Mouse (Mus musculus) neural tube, embryonic 15.5 days (tissue): ENCODE data around the gene Alg9. TPM values are rescaled to one million over a fixed set of nuclear protein-coding genes. Genes with fewer than 3 reads are reported as not detected.
A peak's percentile ranks its signal among the peaks of the same experiment; 100 is the strongest.

Experiments
- ATAC-seq: fragments of 200-750 bp; cut with Nextera tagmentation; 2 replicates; pipeline ENCODE4 v1.8.0; 2017; ENCODE audit warnings: mild to moderate bottlenecking, moderate TSS enrichment, moderate library complexity; ENCODE audit not compliant: low FRiP score
- H3K27ac ChIP-seq: fragments of 300-500 bp; sonication (generic); replicated peaks from 2 replicates; pipeline ENCODE4 v1.5.1; 2015; ENCODE audit warnings: mild to moderate bottlenecking, inconsistent platforms
- H3K27me3 ChIP-seq: fragments of 300-500 bp; sonication (generic); replicated peaks from 2 replicates; pipeline ENCODE4 v1.6.1; 2015; ENCODE audit warnings: inconsistent platforms
- H3K36me3 ChIP-seq: fragments of 300-500 bp; sonication (generic); 2 replicates; pipeline ENCODE4 v1.6.1; 2015; ENCODE audit warnings: inconsistent platforms
- H3K4me1 ChIP-seq: fragments of 300-500 bp; sonication (generic); 2 replicates; pipeline ENCODE4 v1.6.1; 2015; ENCODE audit warnings: inconsistent platforms
- H3K4me2 ChIP-seq: fragments of 300-500 bp; sonication (generic); 2 replicates; pipeline ENCODE4 v1.6.1; 2015; ENCODE audit warnings: inconsistent platforms, mild to moderate bottlenecking, moderate library complexity
- H3K4me3 ChIP-seq: fragments of 300-500 bp; sonication (generic); replicated peaks from 2 replicates; pipeline ENCODE4 v1.5.1; 2015; ENCODE audit warnings: mild to moderate bottlenecking, inconsistent platforms
- H3K9ac ChIP-seq: fragments of 300-500 bp; sonication (generic); replicated peaks from 2 replicates; pipeline ENCODE4 v1.6.1; 2015; ENCODE audit warnings: mild to moderate bottlenecking, inconsistent platforms
- H3K9me3 ChIP-seq: fragments of 300-500 bp; sonication (generic); replicated peaks from 2 replicates; pipeline ENCODE4 v1.6.1; 2016; ENCODE audit warnings: inconsistent platforms
- WGBS: fragments of 180-500 bp; shearing (Covaris S2); methylation state at CpG from one replicate; pipeline ENCODE4 v1.1.7; 2015; ENCODE audit warnings: mixed read lengths; 5-methylcytosine and 5-hydroxymethylcytosine counted together
- polyA plus RNA-seq: library from polyadenylated mRNA; unstranded; fragments of >200 nt; fragmentation: Nextera tagmentation; extraction: Ambion mirVana; gene quantifications from 2 replicates; pipeline ENCODE4 v1.2.1, GENCODE M21; 2015

Alg9 gene
- polyA plus RNA-seq, 1 experiment from 2014 or later = 62.9 TPM

DNA sequence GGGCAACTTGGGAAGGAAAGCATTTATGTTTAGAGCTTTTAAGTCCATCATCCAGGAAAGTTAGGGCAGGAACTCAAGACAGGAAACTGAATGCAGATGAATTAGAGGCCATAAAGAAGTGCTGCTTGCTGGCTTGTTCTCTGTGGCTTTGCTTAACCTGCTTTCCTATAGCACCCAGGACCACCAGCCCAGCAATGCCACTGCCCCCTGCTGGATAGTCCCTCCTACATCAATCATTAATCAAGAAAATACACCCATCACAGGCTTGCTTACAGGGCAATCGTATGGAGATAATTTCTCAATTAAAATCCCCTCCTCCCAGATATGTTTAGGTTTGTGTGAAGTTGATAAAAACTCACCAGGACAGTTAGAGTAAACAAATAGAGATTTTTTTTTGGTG is 11.5 kb upstream of the Alg9 start:
- H3K9me3 ChIP-seq = no peaks in the 10 kb centered on the region
- 64% methylated on average over 1 of the region's 1 CpGs for WGBS
- H3K27ac ChIP-seq = no peak overlapping the region
- no peak overlapping the region for H3K4me2 ChIP-seq
- no peak overlapping the region for H3K9ac ChIP-seq
- ATAC-seq = no peak
- peaks cover 6% of the 10 kb centered on the region for H3K4me1 ChIP-seq
- H3K4me3 ChIP-seq = no peak overlapping the region
- H3K36me3 ChIP-seq = peaks cover 3% of the 10 kb centered on the region; the same call in 1 of the 2 replicates
- no peaks in the 10 kb centered on the region for H3K27me3 ChIP-seq

DNA sequence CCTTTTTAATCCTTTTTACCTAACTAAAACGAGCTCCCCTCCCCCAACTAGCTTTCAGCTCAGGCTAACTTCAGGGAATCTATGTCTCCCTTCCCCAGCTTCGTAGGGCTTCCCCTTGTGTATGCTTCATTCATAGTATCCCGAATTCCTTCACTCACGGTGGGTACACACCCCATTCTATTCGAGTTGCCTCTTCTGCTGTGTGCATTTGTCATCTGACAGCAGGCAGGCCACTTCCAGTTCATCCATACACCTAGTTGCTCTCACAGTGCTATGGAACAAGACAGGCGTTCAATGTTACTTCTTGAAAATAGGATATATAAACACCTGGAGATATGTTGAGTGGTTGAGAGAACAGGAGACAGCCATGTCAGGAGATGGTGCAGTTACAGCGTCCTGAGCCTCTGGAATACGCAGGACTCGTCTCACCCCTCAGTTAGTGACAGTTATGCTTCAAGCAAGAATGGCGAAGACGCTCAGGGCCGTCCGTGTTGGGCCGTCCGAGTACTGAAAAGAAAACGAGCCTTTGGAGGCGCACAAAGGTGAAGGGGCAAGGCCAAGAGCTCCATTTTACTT is 7.2 kb upstream of the Alg9 start:
- Histone ChIP-seq H3K9ac (peak overlapping the region; percentile 64), H3K4me3 (peak overlapping the region; percentile 65), H3K36me3 (peaks cover 15% of the 10 kb centered on the region), H3K27ac (peak overlapping the region; percentile 95), H3K27me3 (no peaks in the 10 kb centered on the region), H3K9me3 (no peaks in the 10 kb centered on the region), H3K4me2 (peak overlapping the region; percentile 87), H3K4me1 (peaks cover 17% of the 10 kb centered on the region)
- ATAC-seq = peak; percentile 70
- WGBS = 7% methylated on average over 17 of the region's 17 CpGs

DNA sequence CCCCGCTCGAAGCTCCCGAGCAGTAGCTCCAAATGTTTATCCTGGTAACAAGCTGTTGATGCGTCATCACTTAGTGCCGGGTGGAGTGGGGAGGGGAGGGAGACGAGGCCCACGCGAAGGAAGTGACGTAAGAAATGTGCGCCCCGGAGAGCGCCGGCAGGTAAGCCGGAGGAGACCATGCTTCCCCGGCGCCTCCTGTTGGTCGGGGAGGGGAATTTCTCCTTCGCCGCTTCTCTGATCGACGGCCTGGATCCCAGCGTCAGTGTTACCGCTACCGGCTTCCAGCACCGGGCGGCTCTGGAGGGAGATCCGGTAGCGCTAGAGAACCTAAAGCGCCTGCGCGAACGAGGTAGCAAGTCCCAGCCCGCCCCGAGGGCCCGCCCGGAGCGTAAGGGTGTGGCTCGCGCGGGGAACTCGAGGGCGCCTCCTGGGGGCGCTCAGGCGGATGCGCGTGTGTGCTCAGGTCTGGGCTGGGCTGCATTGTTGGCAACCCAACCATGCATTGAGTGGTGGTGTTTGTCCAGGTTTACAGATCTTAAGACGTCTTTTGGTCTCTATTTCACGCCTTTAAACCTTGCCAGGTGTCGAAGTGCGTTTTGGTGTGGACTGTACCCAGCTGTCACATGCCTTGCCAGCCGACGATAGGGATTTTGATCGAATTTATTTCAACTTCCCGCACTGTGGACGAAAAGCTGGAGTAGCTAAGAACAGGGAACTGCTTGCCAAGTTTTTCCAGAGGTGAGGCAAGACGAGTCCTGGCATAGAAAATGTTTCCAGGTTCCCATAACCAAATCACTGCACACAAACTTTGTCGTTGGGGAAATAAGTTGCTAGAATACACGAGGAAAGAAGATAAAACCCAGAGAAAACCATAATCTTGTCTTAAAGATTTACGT is 6.5 kb upstream of the Alg9 start, which contains the start of gene Fdxacb1:
Gene Fdxacb1, plus strand, starts transcription at position 130 of the 896 bp plus-strand sequence.
- H3K4me2 ChIP-seq = peak within 1 kb of the TSS; percentile 87
- 5% methylated on average over 59 of the region's 59 CpGs for WGBS
- no peaks in the 10 kb centered on the region for H3K9me3 ChIP-seq
- H3K4me1 ChIP-seq = peaks cover 17% of the 10 kb centered on the region
- ATAC-seq = peak; percentile 94
- H3K27ac ChIP-seq = peak within 1 kb of the TSS; percentile 95
- H3K36me3 ChIP-seq = peaks cover 12% of the 10 kb centered on the region
- H3K9ac ChIP-seq = peak within 1 kb of the TSS; percentile 64
- no peaks in the 10 kb centered on the region for H3K27me3 ChIP-seq
- H3K4me3 ChIP-seq = peak within 1 kb of the TSS; percentile 65

DNA sequence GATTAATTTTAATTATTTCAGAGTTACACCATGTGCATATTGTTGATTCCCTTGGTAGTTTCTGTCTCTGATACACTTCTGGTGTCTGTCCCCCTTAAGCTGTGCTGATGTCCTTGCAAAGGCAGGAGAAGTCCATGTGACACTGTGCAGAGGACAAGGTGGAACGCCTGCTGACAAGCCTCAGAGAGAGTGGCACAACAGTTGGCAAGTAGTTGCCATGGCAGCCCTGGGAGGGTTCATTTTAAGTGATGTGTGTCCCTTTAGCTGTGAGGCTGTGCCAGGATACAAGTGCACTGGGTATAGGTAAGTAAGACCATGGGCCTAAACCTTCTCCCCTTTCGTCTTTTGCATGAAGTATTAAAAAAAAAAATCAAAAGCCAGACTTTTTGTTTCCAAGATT is 4.8 kb upstream of the Alg9 start:
- Histone ChIP-seq H3K9ac (no peak overlapping the region), H3K27me3 (no peaks in the 10 kb centered on the region), H3K36me3 (peaks cover 12% of the 10 kb centered on the region), H3K9me3 (no peaks in the 10 kb centered on the region), H3K27ac (no peak overlapping the region), H3K4me3 (no peak overlapping the region), H3K4me1 (peaks cover 27% of the 10 kb centered on the region), H3K4me2 (no peak overlapping the region)
- WGBS = 85% methylated on average over 2 of the region's 2 CpGs
- ATAC-seq = no peak

DNA sequence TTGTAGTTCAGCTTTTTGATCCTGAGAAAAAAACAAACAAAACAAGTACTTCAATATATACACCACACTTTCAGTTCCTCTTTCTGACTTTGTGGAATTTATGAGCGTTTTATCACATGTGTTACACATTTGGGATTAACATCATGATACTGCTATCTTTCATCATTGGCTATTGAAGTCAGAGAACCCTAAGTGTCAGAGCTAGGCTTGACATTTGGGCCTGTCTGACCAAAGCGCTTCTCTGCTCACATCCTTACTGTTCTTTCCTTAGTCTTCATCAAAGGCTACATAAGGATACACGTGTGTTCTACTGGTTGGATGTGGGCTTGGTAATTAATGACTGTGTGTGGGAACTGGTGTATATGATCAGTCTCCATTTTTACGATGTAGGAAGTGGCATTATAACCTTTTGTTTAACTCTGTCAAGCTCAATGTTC is 775 bp upstream of the Alg9 start:
- no peak for ATAC-seq
- peak overlapping the region; percentile 73 for H3K4me2 ChIP-seq
- H3K9me3 ChIP-seq = no peaks in the 10 kb centered on the region
- peaks cover 28% of the 10 kb centered on the region for H3K4me1 ChIP-seq
- peak overlapping the region; percentile 89 for H3K4me3 ChIP-seq
- H3K27ac ChIP-seq = 0 out of 2 replicates have a peak overlapping the region, but pooled peaks have one; percentile 95
- no peaks in the 10 kb centered on the region for H3K27me3 ChIP-seq
- WGBS = 70% methylated on average over 4 of the region's 4 CpGs
- peak overlapping the region; percentile 92; the same call in 1 of the 2 replicates for H3K9ac ChIP-seq
- H3K36me3 ChIP-seq = peaks cover 12% of the 10 kb centered on the region

DNA sequence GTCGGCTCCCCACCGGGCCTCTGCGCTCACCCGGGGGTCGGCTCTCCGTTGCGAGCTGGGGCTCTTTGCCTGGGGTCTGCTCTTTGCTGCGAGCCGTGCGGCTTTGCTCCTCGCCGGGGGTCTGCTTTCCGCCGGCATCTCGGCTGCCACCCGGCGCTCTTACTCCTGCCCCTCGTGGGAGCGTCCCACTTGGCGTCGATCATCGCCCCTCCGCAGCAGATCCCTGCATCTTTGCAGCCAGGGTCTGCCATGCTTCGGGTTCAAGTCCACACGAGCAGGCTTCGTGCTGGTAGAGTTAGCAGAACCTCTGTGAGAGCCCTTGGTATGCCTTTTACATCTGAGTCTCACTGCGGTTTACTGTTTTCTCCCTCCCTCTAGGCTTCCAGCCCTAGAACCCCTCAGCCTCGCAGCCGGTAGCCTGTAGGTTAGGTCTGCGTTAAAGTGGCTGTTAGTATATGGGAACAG is 875 bp downstream of the Alg9 start:
- peak overlapping the region; percentile 95 for H3K27ac ChIP-seq
- ATAC-seq = peak; percentile 68
- under 1% methylated on average over 29 of the region's 30 CpGs for WGBS
- H3K36me3 ChIP-seq = peaks cover 22% of the 10 kb centered on the region
- peaks cover 23% of the 10 kb centered on the region for H3K4me1 ChIP-seq
- H3K4me2 ChIP-seq = peak overlapping the region; percentile 73
- H3K4me3 ChIP-seq = peak overlapping the region; percentile 89
- H3K27me3 ChIP-seq = no peaks in the 10 kb centered on the region
- H3K9me3 ChIP-seq = no peaks in the 10 kb centered on the region
- peak overlapping the region; percentile 92 for H3K9ac ChIP-seq

DNA sequence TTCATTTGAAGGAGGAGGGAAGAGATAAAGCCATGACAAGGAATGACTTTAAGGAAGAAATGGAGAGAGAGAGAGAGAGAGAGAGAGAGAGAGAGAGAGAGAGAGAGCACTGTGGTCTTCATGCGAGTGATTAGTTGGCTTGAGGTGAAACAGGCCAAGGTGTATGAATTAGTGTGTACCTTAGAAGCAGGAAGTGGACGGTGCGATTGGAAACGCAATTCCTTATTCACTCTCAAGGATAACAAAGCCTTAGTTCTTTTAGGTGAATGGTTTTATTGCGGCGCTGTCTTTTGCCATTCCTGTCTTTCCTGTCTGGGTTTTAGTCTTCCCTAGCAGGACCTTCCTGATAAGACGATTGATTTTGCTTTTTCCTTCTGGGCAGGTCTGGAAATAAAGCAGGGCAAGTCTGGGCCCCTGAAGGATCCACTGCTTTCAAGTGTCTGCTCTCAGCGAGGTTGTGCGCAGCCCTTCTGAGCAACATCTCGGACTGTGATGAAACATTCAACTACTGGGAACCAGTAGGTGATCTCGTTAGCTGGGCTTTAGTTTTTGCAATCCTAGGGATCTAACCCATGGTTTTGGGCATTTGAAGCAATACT is 1.4 kb downstream of the Alg9 start:
- Histone ChIP-seq H3K27me3 (no peaks in the 10 kb centered on the region), H3K9me3 (no peaks in the 10 kb centered on the region), H3K27ac (peak overlapping the region; percentile 95; the same call in 1 of the 2 replicates), H3K4me3 (peak overlapping the region; percentile 89), H3K4me2 (peak overlapping the region; percentile 73), H3K4me1 (peaks cover 23% of the 10 kb centered on the region), H3K9ac (peak overlapping the region; percentile 92), H3K36me3 (peaks cover 25% of the 10 kb centered on the region)
- 53% methylated on average over 11 of the region's 11 CpGs for WGBS
- ATAC-seq = no peak

DNA sequence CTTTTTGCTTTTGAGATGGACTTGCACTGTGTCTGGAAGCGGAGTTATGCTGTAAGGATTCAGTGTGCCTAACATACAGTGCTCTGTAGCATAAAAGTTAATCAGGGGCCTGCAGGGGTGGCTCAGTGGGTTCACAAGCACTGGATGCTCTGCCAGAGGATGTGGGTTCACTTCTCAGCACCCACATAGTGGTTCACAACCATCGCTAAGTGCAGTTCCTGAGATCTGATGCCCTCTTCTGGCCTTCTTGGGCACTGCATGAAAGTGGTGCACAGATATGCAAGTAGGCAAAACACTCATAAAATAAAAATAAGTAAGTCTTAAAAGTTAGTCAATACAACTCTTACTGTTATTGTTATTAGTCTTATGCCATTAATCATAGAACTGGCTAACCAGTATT is 7.3 kb downstream of the Alg9 start:
- Histone ChIP-seq H3K9ac (no peak overlapping the region), H3K27me3 (no peaks in the 10 kb centered on the region), H3K36me3 (peaks cover 67% of the 10 kb centered on the region), H3K9me3 (no peaks in the 10 kb centered on the region), H3K4me1 (no peaks in the 10 kb centered on the region), H3K4me3 (no peak overlapping the region), H3K4me2 (no peak overlapping the region), H3K27ac (no peak overlapping the region)
- 82% methylated on average over 2 of the region's 2 CpGs for WGBS
- no peak for ATAC-seq

DNA sequence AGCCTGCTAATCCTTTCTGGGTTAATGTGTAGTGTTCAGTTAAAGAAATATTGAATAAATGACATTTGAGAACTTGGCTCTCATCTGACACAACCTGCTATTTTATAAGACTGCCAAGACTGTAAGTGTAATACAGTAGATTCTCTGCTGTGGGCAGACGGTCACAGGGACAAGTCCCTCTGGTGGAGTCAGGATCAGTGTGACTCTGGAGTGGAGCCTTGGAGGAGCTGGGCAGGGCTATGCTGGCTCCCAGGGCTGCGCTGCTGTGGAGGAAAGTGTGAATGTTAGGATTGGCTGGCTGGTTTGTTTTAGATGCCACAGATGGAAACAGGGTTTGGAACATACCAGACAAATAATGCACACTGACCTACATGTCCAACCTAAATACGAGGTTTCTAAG is 20.4 kb downstream of the Alg9 start:
- Histone ChIP-seq H3K27me3 (no peaks in the 10 kb centered on the region), H3K36me3 (peaks cover 46% of the 10 kb centered on the region), H3K9ac (no peak overlapping the region), H3K9me3 (no peaks in the 10 kb centered on the region), H3K27ac (no peak overlapping the region), H3K4me1 (no peaks in the 10 kb centered on the region), H3K4me3 (no peak overlapping the region), H3K4me2 (no peak overlapping the region)
- 90% methylated on average over 3 of the region's 3 CpGs for WGBS
- ATAC-seq = no peak

DNA sequence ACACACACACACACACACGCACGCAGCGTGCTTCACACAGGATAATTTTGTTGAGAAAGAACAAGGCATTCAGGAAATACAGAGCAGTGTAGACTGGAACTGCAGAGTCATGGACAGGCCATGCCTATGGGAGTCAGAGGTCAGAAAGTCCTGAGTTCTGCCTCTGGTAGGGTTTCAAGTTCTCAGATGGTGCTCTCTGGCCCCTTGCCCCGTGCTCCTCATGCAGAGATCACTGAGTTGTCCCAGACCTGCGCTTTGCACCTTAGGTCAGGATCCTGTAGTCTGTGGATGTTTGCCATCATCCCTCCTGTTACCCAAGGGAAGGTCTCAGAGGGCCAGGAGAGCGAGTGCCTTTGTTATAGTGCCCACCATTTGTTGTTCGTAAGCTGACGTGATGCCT is 22.0 kb downstream of the Alg9 start:
- 92% methylated on average over 8 of the region's 8 CpGs for WGBS
- H3K36me3 ChIP-seq = peaks cover 51% of the 10 kb centered on the region
- no peaks in the 10 kb centered on the region for H3K27me3 ChIP-seq
- no peaks in the 10 kb centered on the region for H3K9me3 ChIP-seq
- H3K4me3 ChIP-seq = no peak overlapping the region
- no peak overlapping the region for H3K9ac ChIP-seq
- ATAC-seq = no peak
- H3K27ac ChIP-seq = no peak overlapping the region
- H3K4me2 ChIP-seq = no peak overlapping the region
- no peaks in the 10 kb centered on the region for H3K4me1 ChIP-seq

DNA sequence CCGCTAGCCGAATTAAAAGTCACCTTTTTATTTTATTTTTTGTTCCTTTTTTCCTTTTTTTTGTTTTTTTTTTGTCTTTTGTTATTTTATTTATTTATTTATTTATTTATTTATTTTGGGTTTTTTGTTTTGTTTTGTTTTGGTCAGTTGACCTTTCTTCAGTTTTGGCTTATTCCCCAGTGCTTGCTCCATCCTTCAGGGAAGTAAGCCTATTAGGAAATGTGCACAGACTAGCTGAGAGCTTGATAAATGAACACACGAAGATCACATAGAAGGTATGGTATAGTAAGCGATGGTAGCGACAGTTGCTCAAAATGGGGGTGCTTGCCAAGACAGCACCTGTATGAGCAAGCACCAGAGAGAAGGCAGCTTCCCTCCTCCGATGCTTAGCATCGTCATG is 22.8 kb downstream of the Alg9 start:
- H3K27ac ChIP-seq = no peak overlapping the region
- 94% methylated on average over 7 of the region's 7 CpGs for WGBS
- H3K4me1 ChIP-seq = no peaks in the 10 kb centered on the region
- peaks cover 53% of the 10 kb centered on the region for H3K36me3 ChIP-seq
- H3K4me2 ChIP-seq = no peak overlapping the region
- H3K9ac ChIP-seq = no peak overlapping the region
- no peaks in the 10 kb centered on the region for H3K9me3 ChIP-seq
- H3K4me3 ChIP-seq = no peak overlapping the region
- no peak for ATAC-seq
- H3K27me3 ChIP-seq = no peaks in the 10 kb centered on the region
